Mouse (Mus musculus): ENCODE measurements around the gene AL731706.2.

GRCm38 (mm10) chr2:136835882-136836281 lies 49.6 kb downstream of the AL731706.2 start:
- TF ChIP-seq CTCF (IDR thresholded peaks at IDR 0.05) (peak; percentile 40), POLR2A (IDR thresholded peaks at IDR 0.05; ENCODE audit: insufficient read depth, low read depth, low read length) (no peak)

Data from heart, adult 2 months (tissue).